Mouse (Mus musculus): ENCODE results near the gene Vwa8. TPM values are rescaled to one million over a fixed set of nuclear protein-coding genes. Genes with fewer than 3 reads are reported as not detected.

Vwa8 gene
- polyA plus RNA-seq, 1 experiment from 2014 or later = 8.5 TPM

- 46% methylated on average over 4 of the region's 4 CpGs for WGBS (ENCODE audit: insufficient replicate concordance)
- no peak overlapping the region for H3K4me2 ChIP-seq
- no peak overlapping the region for H3K4me3 ChIP-seq
- no peak for ATAC-seq
- H3K36me3 ChIP-seq = no peaks in the 10 kb centered on the region
- no peak overlapping the region for H3K9ac ChIP-seq
- H3K9me3 ChIP-seq (replicated peaks) = no peaks in the 10 kb centered on the region
- H3K27ac ChIP-seq = no peak overlapping the region
- no peaks in the 10 kb centered on the region for H3K27me3 ChIP-seq (replicated peaks)
- no peaks in the 10 kb centered on the region for H3K4me1 ChIP-seq
These were observed 354.0 kb downstream of the Vwa8 start for GRCm38 (mm10) chr14:79202722-79203362.

GRCm38 (mm10) chr14:79203496-79204158 is 354.8 kb downstream of the Vwa8 start:
- Histone ChIP-seq H3K9ac (no peak overlapping the region), H3K9me3 (replicated peaks) (no peaks in the 10 kb centered on the region), H3K27me3 (replicated peaks) (no peaks in the 10 kb centered on the region), H3K27ac (no peak overlapping the region), H3K4me2 (no peak overlapping the region), H3K4me3 (no peak overlapping the region), H3K36me3 (no peaks in the 10 kb centered on the region), H3K4me1 (no peaks in the 10 kb centered on the region)
- 62% methylated on average over 12 of the region's 12 CpGs for WGBS (ENCODE audit: insufficient replicate concordance)
- no peak for ATAC-seq

GRCm38 (mm10) chr14:79204866-79205265 is 356.0 kb downstream of the Vwa8 start:
- WGBS (ENCODE audit: insufficient replicate concordance) = 83% methylated on average over 7 of the region's 7 CpGs
- H3K27ac ChIP-seq = no peak overlapping the region
- H3K4me1 ChIP-seq = no peaks in the 10 kb centered on the region
- H3K9ac ChIP-seq = no peak overlapping the region
- no peak overlapping the region for H3K4me3 ChIP-seq
- no peaks in the 10 kb centered on the region for H3K9me3 ChIP-seq (replicated peaks)
- no peaks in the 10 kb centered on the region for H3K27me3 ChIP-seq (replicated peaks)
- H3K4me2 ChIP-seq = no peak overlapping the region
- ATAC-seq = no peak
- H3K36me3 ChIP-seq = no peaks in the 10 kb centered on the region

GRCm38 (mm10) chr14:79206210-79206609 is 357.4 kb downstream of the Vwa8 start:
- Histone ChIP-seq H3K9me3 (replicated peaks) (no peaks in the 10 kb centered on the region), H3K4me3 (no peak overlapping the region), H3K4me2 (no peak overlapping the region), H3K9ac (no peak overlapping the region), H3K36me3 (no peaks in the 10 kb centered on the region), H3K27ac (no peak overlapping the region), H3K4me1 (no peaks in the 10 kb centered on the region), H3K27me3 (replicated peaks) (no peaks in the 10 kb centered on the region)
- no peak for ATAC-seq
- WGBS (ENCODE audit: insufficient replicate concordance) = 70% methylated on average over 11 of the region's 11 CpGs

GRCm38 (mm10) chr14:79208468-79208867 is 359.6 kb downstream of the Vwa8 start:
- ATAC-seq = no peak
- Histone ChIP-seq H3K27ac (no peak overlapping the region), H3K4me2 (no peak overlapping the region), H3K4me3 (no peak overlapping the region), H3K4me1 (no peaks in the 10 kb centered on the region), H3K27me3 (replicated peaks) (no peaks in the 10 kb centered on the region), H3K9me3 (replicated peaks) (no peaks in the 10 kb centered on the region), H3K9ac (no peak overlapping the region), H3K36me3 (no peaks in the 10 kb centered on the region)

GRCm38 (mm10) chr14:79209813-79210212 is 361.0 kb downstream of the Vwa8 start:
- no peaks in the 10 kb centered on the region for H3K36me3 ChIP-seq
- no peaks in the 10 kb centered on the region for H3K27me3 ChIP-seq (replicated peaks)
- no peaks in the 10 kb centered on the region for H3K4me1 ChIP-seq
- ATAC-seq = no peak
- H3K27ac ChIP-seq = no peak overlapping the region
- 67% methylated on average over 3 of the region's 3 CpGs for WGBS (ENCODE audit: insufficient replicate concordance)
- H3K4me2 ChIP-seq = no peak overlapping the region
- no peak overlapping the region for H3K4me3 ChIP-seq
- H3K9me3 ChIP-seq (replicated peaks) = no peaks in the 10 kb centered on the region
- no peak overlapping the region for H3K9ac ChIP-seq

- ATAC-seq = no peak
- no peak overlapping the region for H3K9ac ChIP-seq
- H3K4me3 ChIP-seq = no peak overlapping the region
- no peaks in the 10 kb centered on the region for H3K9me3 ChIP-seq (replicated peaks)
- no peaks in the 10 kb centered on the region for H3K36me3 ChIP-seq
- no peak overlapping the region for H3K4me2 ChIP-seq
- no peaks in the 10 kb centered on the region for H3K4me1 ChIP-seq
- no peak overlapping the region for H3K27ac ChIP-seq
- WGBS (ENCODE audit: insufficient replicate concordance) = 64% methylated on average over 11 of the region's 11 CpGs
- no peaks in the 10 kb centered on the region for H3K27me3 ChIP-seq (replicated peaks)
These were observed 363.6 kb downstream of the Vwa8 start for GRCm38 (mm10) chr14:79212380-79212991.

GRCm38 (mm10) chr14:79214129-79214528 is 365.3 kb downstream of the Vwa8 start:
- H3K4me1 ChIP-seq = no peaks in the 10 kb centered on the region
- H3K9me3 ChIP-seq (replicated peaks) = no peaks in the 10 kb centered on the region
- no peaks in the 10 kb centered on the region for H3K36me3 ChIP-seq
- H3K27ac ChIP-seq = no peak overlapping the region
- WGBS (ENCODE audit: insufficient replicate concordance) = 69% methylated on average over 6 of the region's 6 CpGs
- H3K9ac ChIP-seq = no peak overlapping the region
- H3K27me3 ChIP-seq (replicated peaks) = no peaks in the 10 kb centered on the region
- no peak overlapping the region for H3K4me2 ChIP-seq
- ATAC-seq = no peak
- no peak overlapping the region for H3K4me3 ChIP-seq

- no peak for ATAC-seq
- Histone ChIP-seq H3K4me3 (no peak overlapping the region), H3K9ac (no peak overlapping the region), H3K27me3 (replicated peaks) (no peaks in the 10 kb centered on the region), H3K36me3 (no peaks in the 10 kb centered on the region), H3K4me2 (no peak overlapping the region), H3K9me3 (replicated peaks) (no peaks in the 10 kb centered on the region), H3K4me1 (no peaks in the 10 kb centered on the region), H3K27ac (no peak overlapping the region)
- 64% methylated on average over 8 of the region's 8 CpGs for WGBS (ENCODE audit: insufficient replicate concordance)
These were observed 365.9 kb downstream of the Vwa8 start for GRCm38 (mm10) chr14:79214660-79215249.

GRCm38 (mm10) chr14:79216366-79216765 is 367.5 kb downstream of the Vwa8 start:
- no peaks in the 10 kb centered on the region for H3K9me3 ChIP-seq (replicated peaks)
- no peaks in the 10 kb centered on the region for H3K36me3 ChIP-seq
- H3K4me2 ChIP-seq = no peak overlapping the region
- WGBS (ENCODE audit: insufficient replicate concordance) = 57% methylated on average over 2 of the region's 2 CpGs
- H3K27ac ChIP-seq = no peak overlapping the region
- ATAC-seq = no peak
- H3K27me3 ChIP-seq (replicated peaks) = no peaks in the 10 kb centered on the region
- no peak overlapping the region for H3K4me3 ChIP-seq
- no peaks in the 10 kb centered on the region for H3K4me1 ChIP-seq
- H3K9ac ChIP-seq = no peak overlapping the region

- WGBS (ENCODE audit: insufficient replicate concordance) = 77% methylated on average over 12 of the region's 12 CpGs
- no peaks in the 10 kb centered on the region for H3K4me1 ChIP-seq
- H3K9ac ChIP-seq = no peak overlapping the region
- H3K36me3 ChIP-seq = no peaks in the 10 kb centered on the region
- H3K27ac ChIP-seq = no peak overlapping the region
- no peak for ATAC-seq
- H3K4me2 ChIP-seq = no peak overlapping the region
- no peaks in the 10 kb centered on the region for H3K27me3 ChIP-seq (replicated peaks)
- no peak overlapping the region for H3K4me3 ChIP-seq
- no peaks in the 10 kb centered on the region for H3K9me3 ChIP-seq (replicated peaks)
These were observed 374.7 kb downstream of the Vwa8 start for GRCm38 (mm10) chr14:79223431-79224036.

- no peaks in the 10 kb centered on the region for H3K27me3 ChIP-seq (replicated peaks)
- no peak for ATAC-seq
- H3K36me3 ChIP-seq = no peaks in the 10 kb centered on the region
- no peak overlapping the region for H3K4me2 ChIP-seq
- H3K4me1 ChIP-seq = no peaks in the 10 kb centered on the region
- H3K9ac ChIP-seq = no peak overlapping the region
- WGBS (ENCODE audit: insufficient replicate concordance) = 58% methylated on average over 8 of the region's 8 CpGs
- no peak overlapping the region for H3K4me3 ChIP-seq
- H3K9me3 ChIP-seq (replicated peaks) = no peaks in the 10 kb centered on the region
- no peak overlapping the region for H3K27ac ChIP-seq
These were observed 376.6 kb downstream of the Vwa8 start for GRCm38 (mm10) chr14:79225458-79225857.

Measured in liver, embryonic 12.5 days (tissue).